Comparison of ENCODE assay signal across 8 mouse cellular contexts in genomic region chr2:18996451-18997211, GRCm38 (mm10). TPM values are rescaled to one million over a fixed set of nuclear protein-coding genes. Genes with fewer than 3 reads are reported as not detected.
DNase-seq lines count a peak whose midpoint lies in the region; ATAC-seq and TF ChIP-seq lines count a peak whose summit lies in the region.

No protein-coding gene starts in this region.

- peak overlapping the region; percentile 77 for H3K4me3 ChIP-seq in forebrain, embryonic 14.5 days (ENCODE audit: low read depth, low read length)
- H3K4me3 ChIP-seq in intestine, embryonic 15.5 days (replicated peaks), result peak overlapping the region; percentile 83
- peak overlapping the region; percentile 91 for H3K4me3 ChIP-seq in liver, embryonic 15.5 days (replicated peaks)
- peak overlapping the region; percentile 84 for H3K4me3 ChIP-seq in neural tube, embryonic 14.5 days (ENCODE audit: low read depth, low read length)

- no peak for TF ChIP-seq CTCF in brain, embryonic 14.5 days (IDR thresholded peaks at IDR 0.05; ENCODE audit: borderline replicate concordance, extremely low read depth, insufficient read depth, insufficient read length)

- TF ChIP-seq POLR2A in brain, embryonic 14.5 days (IDR thresholded peaks at IDR 0.05; ENCODE audit: borderline replicate concordance, extremely low read depth, insufficient read depth, insufficient read length, poor library complexity, severe bottlenecking), result no peak

- peak overlapping the region; percentile 98 for H3K4me2 ChIP-seq in forebrain, embryonic 14.5 days (ENCODE audit: low read length)
- peak overlapping the region; percentile 92 for H3K4me2 ChIP-seq in intestine, embryonic 15.5 days (replicated peaks)
- H3K4me2 ChIP-seq in liver, embryonic 15.5 days, result peak overlapping the region; percentile 90
- H3K4me2 ChIP-seq in neural tube, embryonic 14.5 days (ENCODE audit: low read depth, low read length), result peak overlapping the region; percentile 98

- H3K27ac ChIP-seq in forebrain, embryonic 14.5 days (ENCODE audit: low read depth, low read length), result no peak overlapping the region
- H3K27ac ChIP-seq in intestine, embryonic 15.5 days, result 0 out of 2 replicates have a peak overlapping the region, but pooled peaks have one; percentile 95
- H3K27ac ChIP-seq in liver, embryonic 15.5 days (replicated peaks), result peak overlapping the region; percentile 99
- no peak overlapping the region for H3K27ac ChIP-seq in neural tube, embryonic 14.5 days (ENCODE audit: low read depth, low read length)

- H3K9ac ChIP-seq in forebrain, embryonic 14.5 days (ENCODE audit: low read length), result peak overlapping the region; percentile 78
- H3K9ac ChIP-seq in intestine, embryonic 15.5 days, result peak overlapping the region; percentile 80
- H3K9ac ChIP-seq in liver, embryonic 15.5 days, result peak overlapping the region; percentile 96
- peak overlapping the region; percentile 77 for H3K9ac ChIP-seq in neural tube, embryonic 14.5 days (replicated peaks; ENCODE audit: low read depth, low read length)

- peak; percentile 40 to 54 for DNase-seq in heart, adult 18-20 months
- no peak for DNase-seq in heart, adult 8-10 months (ENCODE audit: low spot score)
- DNase-seq in brain, embryonic 14.5 days (ENCODE audit: low read depth), result peak; percentile 43
- DNase-seq in forebrain, embryonic 14.5 days (ENCODE audit: low spot score), result peak; percentile 20
- DNase-seq in thymus, postnatal 0 days (ENCODE audit: low spot score), result peak; percentile 52

- peaks cover 10% of the 10 kb centered on the region for H3K4me1 ChIP-seq in forebrain, embryonic 14.5 days (ENCODE audit: control insufficient read depth, insufficient read depth, low read length)
- 0 out of 2 replicates have a peak, but pooled peaks cover 8% of the 10 kb centered on the region for H3K4me1 ChIP-seq in intestine, embryonic 15.5 days (replicated peaks)
- peaks cover 61% of the 10 kb centered on the region for H3K4me1 ChIP-seq in liver, embryonic 15.5 days (replicated peaks)
- peaks cover 10% of the 10 kb centered on the region; the same call in 1 of the 2 replicates for H3K4me1 ChIP-seq in neural tube, embryonic 14.5 days (ENCODE audit: control insufficient read depth, insufficient read depth, low read length)

- no peak for ATAC-seq in forebrain, embryonic 14.5 days
- ATAC-seq in intestine, embryonic 15.5 days, result no peak
- no peak for ATAC-seq in liver, embryonic 15.5 days (ENCODE audit: insufficient read depth)
- ATAC-seq in neural tube, embryonic 14.5 days (ENCODE audit: low read depth), result no peak

- H3K36me3 ChIP-seq in forebrain, embryonic 14.5 days (ENCODE audit: control insufficient read depth, insufficient read depth, low read length), result no peaks in the 10 kb centered on the region
- no peaks in the 10 kb centered on the region for H3K36me3 ChIP-seq in intestine, embryonic 15.5 days
- H3K36me3 ChIP-seq in liver, embryonic 15.5 days (replicated peaks), result no peaks in the 10 kb centered on the region
- no peaks in the 10 kb centered on the region for H3K36me3 ChIP-seq in neural tube, embryonic 14.5 days (ENCODE audit: control insufficient read depth, insufficient read depth, low read length)

- no peaks in the 10 kb centered on the region for H3K27me3 ChIP-seq in forebrain, embryonic 14.5 days (replicated peaks; ENCODE audit: control insufficient read depth, insufficient read depth, low read length)
- no peaks in the 10 kb centered on the region for H3K27me3 ChIP-seq in intestine, embryonic 15.5 days (replicated peaks)
- H3K27me3 ChIP-seq in liver, embryonic 15.5 days, result no peaks in the 10 kb centered on the region; the same call in 1 of the 2 replicates
- H3K27me3 ChIP-seq in neural tube, embryonic 14.5 days (ENCODE audit: control insufficient read depth, insufficient read depth, low read length), result no peaks in the 10 kb centered on the region

- 0 out of 2 replicates have a peak, but pooled peaks cover 2% of the 10 kb centered on the region for H3K9me3 ChIP-seq in forebrain, embryonic 14.5 days (replicated peaks; ENCODE audit: control insufficient read depth, low read length)
- H3K9me3 ChIP-seq in intestine, embryonic 15.5 days, result no peaks in the 10 kb centered on the region
- no peaks in the 10 kb centered on the region for H3K9me3 ChIP-seq in liver, embryonic 15.5 days (replicated peaks)
- no peaks in the 10 kb centered on the region for H3K9me3 ChIP-seq in neural tube, embryonic 14.5 days (ENCODE audit: control insufficient read depth, low read length)

- 1% methylated on average over 25 of the region's 25 CpGs for WGBS in forebrain, embryonic 14.5 days
- WGBS in intestine, embryonic 15.5 days, result under 1% methylated on average over 25 of the region's 25 CpGs
- WGBS in liver, embryonic 15.5 days (ENCODE audit: insufficient replicate concordance), result 0% methylated on average over 25 of the region's 25 CpGs
- under 1% methylated on average over 25 of the region's 25 CpGs for WGBS in neural tube, embryonic 14.5 days

RNA-seq across cellular contexts. Expression of gene Pip4k2a, which starts 1.3 kb away (rescaled TPM):
- total RNA-seq in heart, adult 18-20 months (2021), result 1 to 10 TPM; 6.3 to 7.7 TPM
- 1 to 10 TPM; 4.9 to 6.6 (median 5.9) TPM for total RNA-seq in heart, adult 8-10 months (2022)
- 13.3 and 17.9 TPM in 2 replicates for polyA plus RNA-seq in brain, embryonic 14.5 days (2012; rRNA removed)
- polyA plus RNA-seq in forebrain, embryonic 14.5 days (2014; fragmentation: Nextera tagmentation; extraction: Ambion mirVana), result 11.0 and 12.1 TPM in 2 replicates
- 8.9 and 9.2 TPM in 2 replicates for polyA plus RNA-seq in intestine, embryonic 15.5 days (2015; fragmentation: Nextera tagmentation; extraction: Ambion mirVana)
- polyA plus RNA-seq in liver, embryonic 15.5 days (2015; fragmentation: Nextera tagmentation; extraction: Ambion mirVana), result 16.9 and 17.8 TPM in 2 replicates
- polyA plus RNA-seq in neural tube, embryonic 14.5 days (2014; fragmentation: Nextera tagmentation; extraction: Ambion mirVana), result 12.5 and 14.3 TPM in 2 replicates
- polyA plus RNA-seq in thymus, postnatal 0 days (2015; fragmentation: Nextera tagmentation; extraction: Ambion mirVana), result 51.2 and 53.7 TPM in 2 replicates

RNA-seq across cellular contexts. Expression of gene 4930426L09Rik, which starts 1.5 kb away (rescaled TPM):
- total RNA-seq in heart, adult 18-20 months (2021), result not detected
- total RNA-seq in heart, adult 8-10 months (2022), result under 1 TPM in 1 of 4 experiments, not detected in 3; 0.19 TPM
- 0.38 and 0.66 TPM in 2 replicates for polyA plus RNA-seq in brain, embryonic 14.5 days (2012; rRNA removed)
- polyA plus RNA-seq in forebrain, embryonic 14.5 days (2014; fragmentation: Nextera tagmentation; extraction: Ambion mirVana), result 0.30 and 0.58 TPM in 2 replicates
- 0.31 and 0.63 TPM in 2 replicates for polyA plus RNA-seq in intestine, embryonic 15.5 days (2015; fragmentation: Nextera tagmentation; extraction: Ambion mirVana)
- polyA plus RNA-seq in liver, embryonic 15.5 days (2015; fragmentation: Nextera tagmentation; extraction: Ambion mirVana), result 0.15 and 0.17 TPM in 2 replicates
- polyA plus RNA-seq in neural tube, embryonic 14.5 days (2014; fragmentation: Nextera tagmentation; extraction: Ambion mirVana), result 0.24 and 0.55 TPM in 2 replicates
- 1.0 and 1.4 TPM in 2 replicates for polyA plus RNA-seq in thymus, postnatal 0 days (2015; fragmentation: Nextera tagmentation; extraction: Ambion mirVana)

Comparison
In these comparisons a context has a peak if more than half of its experiments do, and no peak if none do; other contexts are left out.
1. H3K27ac ChIP-seq: peak in intestine, embryonic 15.5 days (single experiment) and liver, embryonic 15.5 days (single experiment); none in forebrain, embryonic 14.5 days (single experiment) and neural tube, embryonic 14.5 days (single experiment).
2. Peak in every context shown above with its lines, with median percentiles within 50 percentile points of each other: H3K4me2 ChIP-seq, H3K4me3 ChIP-seq and H3K9ac ChIP-seq.